Mouse (Mus musculus) lung, postnatal 0 days (tissue): ENCODE measurements around the gene Tmem106a.

Experiments used
- CTCF ChIP-seq: IDR thresholded peaks from 2 replicates; pipeline ENCODE4 v1.5.1; 2016; ENCODE audit warnings: antibody characterized with exemption, mild to moderate bottlenecking
- EP300 ChIP-seq: IDR thresholded peaks from 2 replicates; pipeline ENCODE4 v1.6.1; 2016; ENCODE audit warnings: antibody characterized with exemption, mild to moderate bottlenecking, control low read depth

GRCm38 (mm10) chr11:101568421-101568820 is 13.6 kb upstream of the Tmem106a start:
- TF ChIP-seq EP300 (no peak), CTCF (no peak)
